Mouse (Mus musculus): Measurements from ENCODE around the gene Scnm1.

Gene Scnm1

GRCm38 (mm10) chr3:95133680-95134101 is at the start of gene Scnm1, which contains the start of gene Lysmd1:
Scnm1 (minus strand) TSS chr3:95134011.
Lysmd1 (plus strand) TSS chr3:95134088.
- DNase-seq (ENCODE audit: low spot score in 2 of 2) = peak; percentile 94 to 97

DNA sequence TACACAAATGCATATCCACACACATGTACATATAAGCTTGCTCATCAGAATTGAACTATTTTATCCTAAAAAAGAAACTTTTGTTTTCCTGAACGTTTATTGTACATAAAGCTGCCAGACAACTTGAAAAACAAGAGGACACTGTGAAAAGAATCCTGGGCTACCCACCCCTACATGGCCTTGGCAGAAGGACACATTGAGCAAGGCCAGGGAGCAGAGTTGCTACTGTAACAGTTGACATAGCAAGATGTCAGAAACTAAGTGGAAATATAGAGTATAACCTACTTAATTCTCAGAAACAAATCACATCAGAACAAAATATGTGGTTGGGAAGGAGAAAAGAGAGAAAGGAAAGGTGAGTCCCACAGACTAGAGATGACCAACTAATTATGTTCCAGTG is 48.0 kb upstream of the Scnm1 start:
- no peak for DNase-seq (ENCODE audit: low spot score in 2 of 2)

- DNase-seq (ENCODE audit: low spot score in 2 of 2) = no peak
Observed at GRCm38 (mm10) chr3:95179890-95180289, 46.1 kb upstream of the Scnm1 start.

GRCm38 (mm10) chr3:95178948-95179347 is 45.1 kb upstream of the Scnm1 start:
- DNase-seq (ENCODE audit: low spot score in 2 of 2) = no peak

DNA sequence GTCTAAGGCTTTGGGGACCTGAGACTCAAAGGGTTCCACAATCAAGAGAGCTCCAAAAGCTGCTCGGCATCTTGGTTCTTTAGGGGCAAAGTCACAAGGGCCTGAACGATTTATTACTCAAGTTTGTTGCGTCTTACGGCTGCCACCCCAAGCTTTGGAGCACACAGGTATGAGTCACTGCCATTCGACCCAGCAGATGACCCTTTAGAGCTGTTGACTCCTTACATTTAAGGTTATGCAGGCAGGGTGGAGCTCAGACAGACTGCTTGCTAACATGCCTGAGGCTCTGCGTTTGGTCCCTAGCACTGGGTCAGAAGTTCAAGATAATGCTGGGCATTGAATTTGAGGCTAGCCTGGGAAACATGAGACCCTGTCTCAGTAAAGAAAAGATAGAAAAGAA is 43.8 kb upstream of the Scnm1 start:
- DNase-seq (ENCODE audit: low spot score in 2 of 2) = no peak

GRCm38 (mm10) chr3:95176500-95176899 is 42.7 kb upstream of the Scnm1 start:
- no peak for DNase-seq (ENCODE audit: low spot score in 2 of 2)

DNA sequence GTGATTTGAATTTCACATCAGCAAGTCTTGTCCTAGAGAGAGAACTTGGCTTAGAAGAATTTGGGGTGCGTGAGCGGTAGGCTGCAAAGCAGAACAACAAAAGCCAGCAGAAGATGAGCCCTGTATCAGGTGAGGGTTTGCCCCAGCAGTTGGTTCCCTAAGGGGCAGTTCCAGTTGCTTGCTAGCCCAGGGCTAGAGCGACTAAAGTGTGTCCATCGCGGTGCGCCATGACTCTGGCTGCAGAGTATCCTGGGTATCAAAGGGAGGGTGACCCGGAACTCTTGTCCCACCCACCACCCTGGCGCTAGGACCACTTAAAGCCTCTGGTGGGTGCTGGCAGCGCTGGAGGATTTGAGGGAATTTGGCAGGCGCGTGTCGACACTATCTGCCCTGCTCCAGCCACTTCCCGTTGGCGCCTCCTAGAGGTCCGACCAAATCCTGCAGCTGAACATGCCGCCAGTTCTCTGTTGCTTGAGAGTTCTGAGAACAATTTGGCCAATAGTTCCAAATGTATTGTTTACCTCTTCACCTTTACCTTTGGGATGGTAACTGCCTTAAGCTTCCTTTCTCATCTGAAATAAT is 40.3 kb upstream of the Scnm1 start:
- peak; percentile 72 to 77 for DNase-seq (ENCODE audit: low spot score in 2 of 2)

GRCm38 (mm10) chr3:95173256-95173949 is 39.6 kb upstream of the Scnm1 start:
- no peak for DNase-seq (ENCODE audit: low spot score in 2 of 2)

DNA sequence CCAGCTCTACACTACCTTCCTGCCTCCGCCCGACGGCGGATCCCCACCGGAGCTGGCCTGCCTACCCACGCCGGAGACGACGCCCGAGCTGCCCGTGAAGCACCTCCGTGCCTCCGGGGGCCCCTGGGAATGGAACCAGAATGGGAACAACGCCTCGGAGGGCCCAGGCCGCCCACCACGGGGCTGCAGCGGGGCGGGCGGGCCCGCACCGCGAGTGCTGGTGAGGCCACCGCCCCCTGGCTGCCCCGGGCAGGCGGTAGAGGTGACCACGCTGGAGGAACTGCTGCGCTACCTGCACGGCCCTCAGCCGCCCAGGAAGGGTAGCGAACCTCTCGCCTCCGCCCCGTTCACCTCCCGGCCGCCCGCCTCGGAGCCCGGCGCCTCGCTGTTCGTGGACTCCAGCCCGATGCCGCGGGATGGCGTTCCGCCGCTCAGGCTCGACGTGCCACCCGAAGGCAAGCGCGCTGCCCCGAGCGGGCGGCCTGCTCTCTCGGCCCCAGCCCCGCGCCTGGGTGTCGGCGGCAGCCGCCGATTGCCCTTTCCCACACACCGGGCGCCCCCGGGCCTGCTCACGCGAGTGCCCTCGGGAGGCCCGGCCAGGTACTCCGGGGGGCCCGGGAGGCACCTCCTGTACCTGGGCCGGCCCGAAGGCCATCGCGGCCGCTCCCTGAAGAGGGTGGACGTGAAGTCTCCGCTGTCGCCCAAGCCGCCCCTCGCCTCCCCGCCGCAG is 38.9 kb upstream of the Scnm1 start:
- DNase-seq (ENCODE audit: low spot score in 2 of 2) = no peak

DNA sequence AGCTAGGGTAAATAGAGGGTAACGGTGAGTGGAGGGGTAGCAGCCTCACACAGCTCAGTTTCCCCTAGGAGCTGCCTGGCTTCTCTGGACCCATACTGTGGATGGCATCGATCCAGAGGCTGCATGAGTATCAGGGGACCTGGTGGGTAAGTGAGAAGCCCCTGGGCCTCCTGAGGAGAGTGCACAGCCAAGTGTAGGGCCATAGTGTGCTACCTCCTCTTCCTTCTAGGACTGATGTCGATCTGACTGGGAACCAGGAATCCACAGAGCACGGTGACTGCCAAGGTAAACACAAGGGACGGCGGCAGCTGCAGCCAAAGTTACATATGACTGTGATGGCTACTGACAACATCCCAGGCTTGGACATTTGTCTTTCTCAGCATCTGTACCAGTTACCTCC is 37.3 kb upstream of the Scnm1 start:
- DNase-seq (ENCODE audit: low spot score in 2 of 2) = no peak

DNA sequence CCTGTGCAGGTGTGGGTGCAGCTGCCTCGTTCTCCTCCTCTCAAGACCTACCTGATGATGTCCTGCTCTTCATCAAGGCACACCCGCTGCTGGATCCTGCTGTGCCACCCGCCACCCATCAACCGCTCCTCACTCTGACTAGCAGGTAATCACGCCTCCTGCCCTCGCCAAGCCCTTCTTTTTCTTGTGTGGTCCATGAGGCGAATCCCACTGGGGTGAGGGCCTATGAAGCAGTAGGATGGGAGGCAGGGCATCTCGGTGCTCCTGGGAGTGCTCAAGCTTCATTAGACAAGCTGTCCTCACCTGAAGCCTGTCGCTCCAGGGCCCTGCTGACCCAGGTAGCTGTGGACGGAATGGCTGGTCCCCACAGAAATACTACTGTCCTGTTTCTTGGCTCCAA is 36.2 kb upstream of the Scnm1 start:
- DNase-seq (ENCODE audit: low spot score in 2 of 2) = no peak

- DNase-seq (ENCODE audit: low spot score in 2 of 2) = no peak
Observed at GRCm38 (mm10) chr3:95164840-95165239, 31.0 kb upstream of the Scnm1 start.

- DNase-seq (ENCODE audit: low spot score in 2 of 2) = no peak
Observed at GRCm38 (mm10) chr3:95164256-95164550, 30.4 kb upstream of the Scnm1 start.

GRCm38 (mm10) chr3:95163419-95164255 is 29.8 kb upstream of the Scnm1 start:
- DNase-seq (ENCODE audit: low spot score in 2 of 2) = no peak

DNA sequence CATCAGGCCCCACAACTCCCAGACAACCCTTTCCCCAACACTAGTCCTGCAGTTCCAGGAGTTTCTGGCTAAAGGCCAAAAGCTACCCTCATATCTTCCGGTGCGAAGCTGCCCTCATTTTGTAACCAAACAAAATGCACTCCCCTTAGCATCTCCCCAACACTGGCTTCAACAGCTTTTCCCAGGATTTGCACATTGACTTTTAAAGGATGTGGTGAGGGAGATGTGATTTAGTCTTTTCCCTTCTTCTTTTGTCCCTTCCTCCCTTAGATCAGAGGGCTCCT is 28.5 kb upstream of the Scnm1 start:
- DNase-seq (ENCODE audit: low spot score in 2 of 2) = no peak

- DNase-seq (ENCODE audit: low spot score in 2 of 2) = no peak
Observed at GRCm38 (mm10) chr3:95161618-95162344, 28.0 kb upstream of the Scnm1 start.

- DNase-seq (ENCODE audit: low spot score in 2 of 2) = no peak
Observed at GRCm38 (mm10) chr3:95161041-95161551, 27.3 kb upstream of the Scnm1 start.

GRCm38 (mm10) chr3:95159987-95160963 is 26.5 kb upstream of the Scnm1 start, which contains the start of gene Sema6c:
Sema6c (plus strand) TSS chr3:95160457.
- DNase-seq (ENCODE audit: low spot score in 2 of 2) = peak; percentile 86 to 89

- no peak for DNase-seq (ENCODE audit: low spot score in 2 of 2)
Observed at GRCm38 (mm10) chr3:95159511-95159986, 25.7 kb upstream of the Scnm1 start.

- peak; percentile 57 to 66 for DNase-seq (ENCODE audit: low spot score in 2 of 2)
Observed at GRCm38 (mm10) chr3:95153874-95154273, 20.1 kb upstream of the Scnm1 start.

Data from spleen, postnatal 36 days (tissue).